Mouse (Mus musculus) limb, embryonic 11.5 days (tissue): ENCODE measurements around the gene Dock9. TPM values are rescaled to one million over a fixed set of nuclear protein-coding genes. Genes with fewer than 3 reads are reported as not detected.

Source experiments
- ATAC-seq: fragments of 200-750 bp; cut with Nextera tagmentation; 2 replicates; pipeline ENCODE4 v1.8.0; 2017; ENCODE audit warnings: low read depth; ENCODE audit not compliant: insufficient number of reproducible peaks, low FRiP score, low TSS enrichment
- DNase-seq: peaks from one replicate; pipeline ENCODE4 v3.0.0-alpha.2; 2015; ENCODE audit warnings: low spot score
- H3K27ac ChIP-seq: fragments of 300-500 bp; sonication (generic); replicated peaks from 2 replicates; pipeline ENCODE4 v1.5.1; 2014; ENCODE audit warnings: low read depth, mild to moderate bottlenecking, low read length
- H3K27me3 ChIP-seq: fragments of 300-500 bp; sonication (generic); 2 replicates; pipeline ENCODE4 v1.6.1; 2014; ENCODE audit warnings: mild to moderate bottlenecking, low read length, mixed read lengths; ENCODE audit not compliant: control insufficient read depth, insufficient read depth
- H3K36me3 ChIP-seq: fragments of 300-500 bp; sonication (generic); 2 replicates; pipeline ENCODE4 v1.6.1; 2014; ENCODE audit warnings: mild to moderate bottlenecking, low read length, moderate library complexity, mixed read lengths; ENCODE audit not compliant: control insufficient read depth, insufficient read depth
- H3K4me1 ChIP-seq: fragments of 300-500 bp; sonication (generic); 2 replicates; pipeline ENCODE4 v1.6.1; 2014; ENCODE audit warnings: low read length, mixed read lengths; ENCODE audit not compliant: control insufficient read depth, insufficient read depth
- H3K4me2 ChIP-seq: fragments of 300-500 bp; sonication (generic); 2 replicates; pipeline ENCODE4 v1.6.1; 2014; ENCODE audit warnings: low read depth, mild to moderate bottlenecking, moderate library complexity; ENCODE audit not compliant: severe bottlenecking
- H3K4me3 ChIP-seq: fragments of 300-500 bp; sonication (generic); 2 replicates; pipeline ENCODE4 v1.5.1; 2014; ENCODE audit warnings: low read depth, low read length
- H3K9ac ChIP-seq: fragments of 300-500 bp; sonication (generic); 2 replicates; pipeline ENCODE4 v1.6.1; 2014; ENCODE audit warnings: mild to moderate bottlenecking, low read length
- H3K9me3 ChIP-seq: fragments of 300-500 bp; sonication (generic); 2 replicates; pipeline ENCODE4 v1.6.1; 2016; ENCODE audit warnings: low read length; ENCODE audit not compliant: control insufficient read depth
- WGBS: fragments of 180-500 bp; shearing (Covaris S2); extraction: QIAGEN DNeasy Blood & Tissue Kit; methylation state at CpG from one replicate; pipeline ENCODE4 v1.1.7; 2014; 5-methylcytosine and 5-hydroxymethylcytosine counted together
- polyA plus RNA-seq: library from polyadenylated mRNA; unstranded; fragments of >200 nt; fragmentation: Nextera tagmentation; extraction: Ambion mirVana; gene quantifications from 2 replicates; pipeline ENCODE4 v1.2.1, GENCODE M21; 2014

The Dock9 gene
- polyA plus RNA-seq, 1 experiment from 2014 or later, result 5.8 TPM

DNA sequence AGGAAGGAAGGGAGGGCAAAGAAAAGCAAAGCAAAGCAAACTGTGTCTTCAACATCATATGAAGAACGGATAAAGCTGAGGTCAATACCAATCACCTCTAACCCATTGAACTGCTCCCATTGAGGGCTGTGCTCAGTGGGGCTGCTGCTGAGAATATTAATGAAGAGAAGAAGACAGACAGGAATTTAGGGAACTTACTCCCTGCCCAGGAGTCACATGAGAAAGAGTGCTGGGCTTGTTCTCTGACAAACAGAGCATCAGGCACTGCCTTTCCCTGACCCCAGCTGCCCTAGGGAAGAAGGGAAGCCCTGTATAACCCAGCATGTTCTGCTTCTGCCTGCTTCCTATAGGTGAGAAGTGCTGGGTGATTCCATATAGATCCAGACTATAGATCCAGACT, 109.5 kb downstream of the Dock9 start:
- H3K4me1 ChIP-seq, result 0 out of 2 replicates have a peak, but pooled peaks cover 3% of the 10 kb centered on the region
- WGBS, result 71% methylated on average over 1 of the region's 1 CpGs
- no peaks in the 10 kb centered on the region for H3K36me3 ChIP-seq
- no peaks in the 10 kb centered on the region for H3K9me3 ChIP-seq
- no peak overlapping the region for H3K27ac ChIP-seq
- no peak for ATAC-seq
- H3K27me3 ChIP-seq, result no peaks in the 10 kb centered on the region
- no peak for DNase-seq
- H3K4me2 ChIP-seq, result no peak overlapping the region
- H3K4me3 ChIP-seq, result no peak overlapping the region
- H3K9ac ChIP-seq, result no peak overlapping the region

DNA sequence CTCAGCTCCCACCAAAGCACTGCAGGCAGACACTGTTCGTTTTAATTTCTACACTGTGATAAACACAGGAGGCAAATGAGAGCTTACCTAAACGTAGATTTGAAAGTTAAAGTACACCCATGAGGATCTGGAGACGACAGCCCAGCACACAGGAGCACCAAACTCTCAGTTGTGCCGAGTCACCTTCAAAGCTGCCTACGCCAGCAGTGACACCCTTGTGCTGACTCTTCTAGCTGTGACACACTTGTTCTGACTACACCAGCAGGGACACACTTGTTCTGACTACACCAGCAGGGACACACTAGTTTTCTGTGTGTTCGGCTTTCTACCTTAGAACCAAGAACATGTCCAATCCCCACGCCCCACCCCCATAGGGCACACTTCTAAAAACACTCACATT, 110.4 kb downstream of the Dock9 start:
- WGBS, result 74% methylated on average over 7 of the region's 7 CpGs
- no peaks in the 10 kb centered on the region for H3K36me3 ChIP-seq
- DNase-seq (no peak), ATAC-seq (no peak)
- H3K4me1 ChIP-seq, result 0 out of 2 replicates have a peak, but pooled peaks cover 3% of the 10 kb centered on the region
- no peak overlapping the region for H3K4me3 ChIP-seq
- H3K4me2 ChIP-seq, result no peak overlapping the region
- no peak overlapping the region for H3K9ac ChIP-seq
- H3K27me3 ChIP-seq, result no peaks in the 10 kb centered on the region
- no peak overlapping the region for H3K27ac ChIP-seq
- no peaks in the 10 kb centered on the region for H3K9me3 ChIP-seq

GRCm38 (mm10) chr14:121678913-121679312, 118.7 kb downstream of the Dock9 start:
- Histone ChIP-seq H3K4me3 (no peak overlapping the region), H3K4me1 (peaks cover 12% of the 10 kb centered on the region; the same call in 1 of the 2 replicates), H3K36me3 (no peaks in the 10 kb centered on the region), H3K27ac (no peak overlapping the region), H3K4me2 (no peak overlapping the region), H3K9me3 (no peaks in the 10 kb centered on the region), H3K9ac (no peak overlapping the region), H3K27me3 (no peaks in the 10 kb centered on the region)
- DNase-seq (no peak), ATAC-seq (no peak)
- WGBS, result 87% methylated on average over 5 of the region's 5 CpGs

- DNase-seq, result no peak
- 60% methylated on average over 10 of the region's 10 CpGs for WGBS
- Histone ChIP-seq H3K9ac (no peak overlapping the region), H3K27ac (no peak overlapping the region), H3K4me1 (peaks cover 12% of the 10 kb centered on the region; the same call in 1 of the 2 replicates), H3K27me3 (no peaks in the 10 kb centered on the region), H3K36me3 (no peaks in the 10 kb centered on the region), H3K9me3 (no peaks in the 10 kb centered on the region), H3K4me2 (no peak overlapping the region), H3K4me3 (no peak overlapping the region)
- no peak for ATAC-seq
These were observed 119.2 kb downstream of the Dock9 start for GRCm38 (mm10) chr14:121678445-121678844.

DNA sequence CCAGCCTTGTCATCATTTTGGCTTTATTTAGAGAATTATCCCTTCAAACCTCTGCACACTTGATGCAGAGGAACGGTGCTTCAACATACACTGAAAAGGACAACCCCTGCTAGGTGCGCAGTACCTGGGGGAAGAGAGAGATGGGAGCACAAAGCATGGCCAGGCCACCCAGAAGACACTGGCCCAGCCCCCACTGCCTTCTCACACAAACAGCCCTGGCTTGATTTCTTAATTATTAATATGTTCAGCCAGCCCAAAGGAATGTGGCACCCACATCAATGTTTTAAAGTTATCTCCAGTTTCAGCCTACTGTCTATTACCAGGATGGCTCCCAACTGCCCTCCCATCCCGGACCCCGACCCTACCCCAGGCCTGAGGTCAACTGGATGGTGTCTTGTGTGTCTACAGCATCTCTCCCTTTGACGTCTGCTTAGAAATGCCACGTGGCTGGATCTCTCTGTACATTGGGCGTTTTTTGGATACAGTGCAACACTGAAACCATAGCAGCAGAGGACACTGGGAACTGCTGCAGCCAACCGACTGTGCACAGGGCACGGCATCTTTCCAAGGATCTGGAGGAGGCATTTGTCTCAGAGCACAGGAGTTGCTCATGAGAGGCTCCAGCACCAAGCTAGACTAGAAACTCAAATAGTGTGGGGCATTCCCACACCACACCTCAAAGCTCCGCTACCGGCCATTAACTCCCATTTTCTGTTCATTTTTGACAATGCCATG, 120.9 kb downstream of the Dock9 start:
- Histone ChIP-seq H3K36me3 (no peaks in the 10 kb centered on the region), H3K4me2 (no peak overlapping the region), H3K27ac (no peak overlapping the region), H3K4me3 (no peak overlapping the region), H3K9me3 (no peaks in the 10 kb centered on the region), H3K27me3 (no peaks in the 10 kb centered on the region), H3K9ac (no peak overlapping the region), H3K4me1 (peaks cover 12% of the 10 kb centered on the region; the same call in 1 of the 2 replicates)
- WGBS, result 90% methylated on average over 11 of the region's 11 CpGs
- DNase-seq (no peak), ATAC-seq (no peak)

DNA sequence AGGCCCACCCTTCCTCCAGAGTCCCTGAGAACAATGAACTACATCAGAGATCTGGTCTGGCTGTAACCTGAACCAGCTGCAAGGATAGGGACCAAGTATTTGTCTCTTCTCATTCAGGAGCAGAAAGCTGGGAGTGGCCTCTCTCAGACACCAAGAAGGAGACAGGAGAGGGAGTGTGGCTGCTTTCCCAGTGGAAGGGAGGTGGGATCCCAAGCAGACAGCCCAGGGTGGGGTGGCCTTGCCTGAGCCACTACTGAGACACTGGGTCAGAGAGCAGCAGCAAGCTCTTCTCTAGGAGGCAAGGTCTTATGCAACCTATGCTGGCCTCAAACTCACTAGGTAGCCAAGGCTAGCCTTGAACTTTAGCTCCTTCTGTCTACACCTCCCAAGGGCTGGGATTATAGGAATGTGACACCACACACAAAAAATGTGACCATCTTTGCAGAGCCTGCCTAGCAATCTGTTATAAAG, 121.5 kb downstream of the Dock9 start:
- H3K9me3 ChIP-seq, result no peaks in the 10 kb centered on the region
- H3K27ac ChIP-seq, result no peak overlapping the region
- H3K9ac ChIP-seq, result no peak overlapping the region
- H3K4me2 ChIP-seq, result no peak overlapping the region
- no peaks in the 10 kb centered on the region for H3K36me3 ChIP-seq
- no peak for DNase-seq
- no peak overlapping the region for H3K4me3 ChIP-seq
- ATAC-seq, result 0 out of 2 replicates have a peak, but pooled peaks have one; percentile 31
- H3K27me3 ChIP-seq, result no peaks in the 10 kb centered on the region
- peaks cover 12% of the 10 kb centered on the region; the same call in 1 of the 2 replicates for H3K4me1 ChIP-seq

GRCm38 (mm10) chr14:121675579-121675978, 122.1 kb downstream of the Dock9 start:
- Histone ChIP-seq H3K36me3 (no peaks in the 10 kb centered on the region), H3K4me1 (peaks cover 12% of the 10 kb centered on the region; the same call in 1 of the 2 replicates), H3K4me3 (no peak overlapping the region), H3K4me2 (no peak overlapping the region), H3K27me3 (no peaks in the 10 kb centered on the region), H3K9me3 (no peaks in the 10 kb centered on the region), H3K9ac (no peak overlapping the region), H3K27ac (no peak overlapping the region)
- DNase-seq, result peak; percentile 33
- WGBS, result 46% methylated on average over 6 of the region's 6 CpGs
- peak; percentile 44; the same call in 1 of the 2 replicates for ATAC-seq

DNA sequence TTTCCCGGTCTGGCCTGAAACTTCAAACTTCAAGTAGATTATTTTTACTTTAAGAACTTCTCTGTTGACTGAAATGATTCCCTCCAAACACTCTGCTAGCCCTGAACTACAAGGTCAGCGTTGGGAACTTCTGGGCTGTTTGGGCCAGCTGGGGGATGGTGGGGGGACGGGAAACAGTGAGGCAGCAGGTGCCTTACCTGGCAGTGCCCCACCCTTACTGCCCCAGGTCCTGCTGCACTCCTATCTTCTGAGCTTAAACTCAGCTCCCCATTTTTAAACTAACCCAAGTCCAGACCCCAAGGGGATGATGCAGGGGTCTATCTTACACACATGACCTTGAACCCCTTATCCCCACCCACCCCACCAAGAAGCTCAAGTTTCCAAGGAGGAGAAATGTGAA, 122.5 kb downstream of the Dock9 start:
- no peak overlapping the region for H3K27ac ChIP-seq

More for the DNA sequence above, 122.5 kb downstream of the Dock9 start:
- ATAC-seq, result peak; percentile 26; the same call in 1 of the 2 replicates
- Histone ChIP-seq H3K36me3 (no peaks in the 10 kb centered on the region), H3K4me2 (no peak overlapping the region), H3K9ac (no peak overlapping the region), H3K4me3 (no peak overlapping the region), H3K9me3 (no peaks in the 10 kb centered on the region), H3K27me3 (no peaks in the 10 kb centered on the region), H3K4me1 (peaks cover 12% of the 10 kb centered on the region; the same call in 1 of the 2 replicates)
- WGBS, result 68% methylated on average over 3 of the region's 3 CpGs
- DNase-seq, result no peak
